Mouse (Mus musculus) forebrain, embryonic 14.5 days (tissue): ENCODE data around the gene Ubtd2. TPM values are rescaled to one million over a fixed set of nuclear protein-coding genes. Genes with fewer than 3 reads are reported as not detected.
A peak's percentile ranks its signal among the peaks of the same experiment; 100 is the strongest.

Source experiments
- ATAC-seq: fragments of 200-750 bp; cut with Nextera tagmentation; 2 replicates; pipeline ENCODE4 v1.8.0; 2017; ENCODE audit warnings: mild to moderate bottlenecking, moderate library complexity
- DNase-seq: peaks from one replicate; pipeline ENCODE4 v3.0.0-alpha.2; 2015; ENCODE audit warnings: low spot score
- H3K27ac ChIP-seq: fragments of 300-500 bp; sonication (generic); 2 replicates; pipeline ENCODE4 v1.5.1; 2014; ENCODE audit warnings: low read depth, mild to moderate bottlenecking, control low read depth, low read length, moderate library complexity
- H3K27me3 ChIP-seq: fragments of 300-500 bp; sonication (generic); replicated peaks from 2 replicates; pipeline ENCODE4 v1.6.1; 2014; ENCODE audit warnings: low read length, control low read depth, mixed read lengths; ENCODE audit not compliant: control insufficient read depth, insufficient read depth
- H3K36me3 ChIP-seq: fragments of 300-500 bp; sonication (generic); 2 replicates; pipeline ENCODE4 v1.6.1; 2014; ENCODE audit warnings: low read length, control low read depth; ENCODE audit not compliant: control insufficient read depth, insufficient read depth
- H3K4me1 ChIP-seq: fragments of 300-500 bp; sonication (generic); 2 replicates; pipeline ENCODE4 v1.6.1; 2014; ENCODE audit warnings: antibody characterized with exemption, low read length, control low read depth; ENCODE audit not compliant: control insufficient read depth, insufficient read depth
- H3K4me2 ChIP-seq: fragments of 300-500 bp; sonication (generic); 2 replicates; pipeline ENCODE4 v1.6.1; 2014; ENCODE audit warnings: mild to moderate bottlenecking, control low read depth, low read length
- H3K4me3 ChIP-seq: fragments of 300-500 bp; sonication (generic); 2 replicates; pipeline ENCODE4 v1.5.1; 2014; ENCODE audit warnings: low read depth, low read length, control low read depth
- H3K9ac ChIP-seq: fragments of 300-500 bp; sonication (generic); 2 replicates; pipeline ENCODE4 v1.6.1; 2014; ENCODE audit warnings: mild to moderate bottlenecking, low read length, control low read depth, moderate library complexity
- H3K9me3 ChIP-seq: fragments of 300-500 bp; sonication (generic); replicated peaks from 2 replicates; pipeline ENCODE4 v1.6.1; 2016; ENCODE audit warnings: low read length, control low read depth, mixed read lengths; ENCODE audit not compliant: control insufficient read depth
- WGBS: fragments of 180-500 bp; shearing (Covaris S2); extraction: QIAGEN DNeasy Blood & Tissue Kit; methylation state at CpG from one replicate; pipeline ENCODE4 v1.1.7; 2014; 5-methylcytosine and 5-hydroxymethylcytosine counted together
- polyA plus RNA-seq: library from polyadenylated mRNA; unstranded; fragments of >200 nt; fragmentation: Nextera tagmentation; extraction: Ambion mirVana; gene quantifications from 2 replicates; pipeline ENCODE4 v1.2.1, GENCODE M21; 2014

Ubtd2 gene
- polyA plus RNA-seq, 1 experiment from 2014 or later, result 71.7 TPM

DNA sequence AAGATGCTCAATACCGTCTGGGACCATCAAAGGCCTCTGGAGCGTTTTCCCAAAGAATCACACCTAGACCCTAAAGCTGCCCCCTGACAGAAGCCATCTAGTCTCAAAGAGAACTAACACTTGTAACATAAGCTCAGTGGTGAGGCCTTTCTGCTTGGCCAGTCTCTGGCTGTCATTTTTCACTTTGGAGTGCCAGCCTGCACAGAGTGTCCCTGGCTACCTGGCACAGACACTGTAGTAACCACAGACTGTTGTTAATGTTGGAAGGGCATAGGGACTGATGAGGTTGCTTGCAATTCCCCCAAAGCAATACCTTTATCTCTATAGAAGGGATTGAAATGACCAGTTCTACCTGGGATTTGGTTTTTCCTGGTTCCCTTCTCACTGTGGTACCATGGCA, 66.1 kb downstream of the Ubtd2 start:
- no peaks in the 10 kb centered on the region for H3K4me1 ChIP-seq
- DNase-seq, result no peak
- WGBS, result 86% methylated on average over 2 of the region's 2 CpGs
- no peaks in the 10 kb centered on the region for H3K9me3 ChIP-seq
- H3K9ac ChIP-seq, result no peak overlapping the region
- no peak overlapping the region for H3K4me3 ChIP-seq
- H3K36me3 ChIP-seq, result peaks cover 31% of the 10 kb centered on the region
- H3K27me3 ChIP-seq, result no peaks in the 10 kb centered on the region
- H3K27ac ChIP-seq, result no peak overlapping the region
- H3K4me2 ChIP-seq, result no peak overlapping the region
- no peak for ATAC-seq

DNA sequence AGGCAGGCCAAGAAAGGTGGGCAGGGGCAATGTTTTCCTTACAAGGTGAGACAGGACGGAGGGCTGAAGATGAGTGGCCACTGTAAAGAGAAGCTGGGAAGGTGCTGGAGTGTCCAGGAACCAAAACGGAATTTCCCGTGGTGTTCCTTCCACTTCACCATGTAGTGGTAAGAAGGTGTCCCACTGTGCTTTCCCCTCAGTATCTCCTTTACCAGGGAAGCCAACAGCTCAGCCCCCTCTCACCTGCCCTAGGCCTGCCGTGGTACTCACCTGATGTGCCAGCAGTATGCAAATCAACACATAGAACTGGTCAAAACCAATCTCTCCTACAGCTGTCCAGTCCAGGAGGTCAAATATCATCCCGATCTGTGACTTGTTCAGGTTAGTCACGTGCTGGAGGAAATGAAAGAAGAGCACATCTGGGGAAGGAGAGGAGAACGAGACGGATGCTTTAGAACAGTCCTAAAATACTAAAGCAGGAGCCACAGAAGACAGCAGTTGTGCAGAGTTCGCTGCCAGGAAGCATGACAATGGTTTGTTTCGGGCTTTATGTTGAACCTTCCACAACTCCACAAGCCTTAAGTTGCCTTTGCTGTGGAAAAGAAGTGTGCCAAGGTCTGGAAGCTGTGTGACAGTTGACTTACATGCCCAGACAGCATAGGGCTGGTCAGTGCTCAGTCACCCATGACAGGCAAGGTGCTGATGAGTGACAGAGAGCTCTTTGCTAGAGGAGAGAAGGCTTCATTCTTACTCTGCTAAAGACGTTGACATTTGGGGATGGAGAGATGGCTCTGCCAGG, 69.2 kb downstream of the Ubtd2 start:
- ATAC-seq, result no peak
- Histone ChIP-seq H3K9me3 (no peaks in the 10 kb centered on the region), H3K4me3 (no peak overlapping the region), H3K9ac (no peak overlapping the region), H3K27me3 (no peaks in the 10 kb centered on the region), H3K27ac (no peak overlapping the region), H3K4me2 (no peak overlapping the region), H3K4me1 (no peaks in the 10 kb centered on the region), H3K36me3 (peaks cover 14% of the 10 kb centered on the region)
- no peak for DNase-seq
- 87% methylated on average over 11 of the region's 11 CpGs for WGBS

DNA sequence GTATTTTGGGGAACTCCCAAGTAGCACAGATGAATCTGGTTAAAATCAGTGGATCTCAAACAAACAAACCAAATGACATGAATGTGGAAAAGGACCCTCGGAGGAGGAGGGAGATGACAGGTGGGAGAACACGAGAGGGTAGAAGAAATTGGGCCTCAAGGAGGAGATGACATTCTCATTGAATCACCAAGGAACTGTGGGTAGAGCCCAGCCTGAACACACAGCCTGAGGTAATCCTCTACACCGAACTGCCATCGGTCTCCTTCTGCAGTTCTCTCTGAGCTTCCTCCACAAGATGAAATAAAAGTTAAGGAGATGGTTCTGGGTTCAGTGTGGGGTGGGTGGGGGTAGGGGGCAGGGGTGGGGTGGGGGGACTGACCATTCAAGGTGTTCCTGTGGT, 71.8 kb downstream of the Ubtd2 start:
- H3K4me3 ChIP-seq, result no peak overlapping the region

GRCm38 (mm10) chr11:32530151-32530550, 75.0 kb downstream of the Ubtd2 start:
- Histone ChIP-seq H3K4me2 (no peak overlapping the region), H3K27ac (no peak overlapping the region), H3K27me3 (peaks cover 7% of the 10 kb centered on the region; the same call in 1 of the 2 replicates), H3K4me3 (no peak overlapping the region), H3K4me1 (peaks cover 5% of the 10 kb centered on the region; the same call in 1 of the 2 replicates), H3K9me3 (no peaks in the 10 kb centered on the region), H3K9ac (no peak overlapping the region), H3K36me3 (0 out of 2 replicates have a peak, but pooled peaks cover 4% of the 10 kb centered on the region)
- ATAC-seq (no peak), DNase-seq (no peak)
- WGBS, result 60% methylated on average over 1 of the region's 1 CpGs

More for the DNA sequence above, 71.8 kb downstream of the Ubtd2 start:
- Histone ChIP-seq H3K4me1 (no peaks in the 10 kb centered on the region), H3K4me2 (no peak overlapping the region), H3K9me3 (no peaks in the 10 kb centered on the region), H3K36me3 (peaks cover 11% of the 10 kb centered on the region), H3K27ac (no peak overlapping the region), H3K9ac (no peak overlapping the region), H3K27me3 (peaks cover 6% of the 10 kb centered on the region; the same call in 1 of the 2 replicates)
- DNase-seq (no peak), ATAC-seq (no peak)
- WGBS, result 92% methylated on average over 4 of the region's 4 CpGs

DNA sequence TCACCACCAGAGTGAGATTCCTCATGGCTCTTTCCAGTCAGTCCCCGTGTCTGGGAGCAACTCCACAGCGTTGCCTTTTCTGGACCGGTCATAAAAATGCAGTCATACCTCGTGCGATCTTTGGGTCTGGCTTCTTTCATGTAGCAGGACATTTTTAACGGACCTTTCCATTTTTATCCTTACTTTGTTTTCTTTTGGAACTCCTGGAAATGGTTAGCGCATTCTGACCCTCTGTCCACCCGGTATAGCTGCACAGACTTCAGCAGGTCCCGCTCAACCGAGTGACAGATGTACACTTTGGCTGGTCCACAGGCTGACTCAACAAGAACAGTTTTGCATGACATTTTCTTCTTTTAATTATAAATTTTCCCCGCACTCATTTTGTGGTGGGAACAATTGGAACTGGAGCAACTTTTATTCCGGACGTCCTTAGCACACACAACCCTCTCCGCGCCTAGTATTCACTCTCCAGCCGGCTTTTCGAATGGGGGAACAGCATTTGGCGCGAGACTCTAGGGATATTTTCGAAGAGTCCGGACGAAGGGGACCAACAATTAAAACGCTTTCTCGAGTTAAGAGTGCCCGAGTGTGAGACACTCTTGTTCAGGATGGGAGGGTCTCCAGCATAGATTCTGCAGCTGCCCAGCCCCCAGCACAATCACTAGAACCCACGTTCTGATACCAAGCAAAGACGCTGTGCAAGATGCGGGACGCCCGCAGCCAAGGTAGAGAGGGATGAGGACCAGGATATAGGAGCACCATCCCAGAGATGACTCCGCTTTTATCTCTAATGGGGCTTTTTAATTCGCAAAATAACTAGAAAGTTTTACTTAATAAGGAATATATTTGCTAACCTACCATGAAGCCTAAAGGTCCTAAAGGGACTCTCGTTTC, 76.9 kb downstream of the Ubtd2 start, which contains the start of gene Efcab9:
Gene Efcab9 (minus strand): TSS at position 211 of the 894 bp plus-strand sequence.
- WGBS, result 6% methylated on average over 33 of the region's 33 CpGs
- DNase-seq, result peak; percentile 40

GRCm38 (mm10) chr11:32532765-32533481, 77.8 kb downstream of the Ubtd2 start, which contains the start of gene Stk10:
Gene Stk10 (plus strand): TSS chr11:32533305.
- Histone ChIP-seq H3K36me3 (no peaks in the 10 kb centered on the region), H3K9ac (peak within 1 kb of the TSS; percentile 76), H3K4me3 (peak within 1 kb of the TSS; percentile 62), H3K4me1 (peaks cover 5% of the 10 kb centered on the region; the same call in 1 of the 2 replicates), H3K27ac (no peak within 1 kb of the TSS), H3K4me2 (peak within 1 kb of the TSS; percentile 98), H3K9me3 (no peaks in the 10 kb centered on the region), H3K27me3 (peaks cover 7% of the 10 kb centered on the region; the same call in 1 of the 2 replicates)
- under 1% methylated on average over 76 of the region's 82 CpGs for WGBS
- peak; percentile 92 for DNase-seq
- peak; percentile 97 for ATAC-seq

More for the DNA sequence above, 76.9 kb downstream of the Ubtd2 start, which contains the start of gene Efcab9:
- peak; percentile 16 for ATAC-seq
- peak within 1 kb of the TSS; percentile 76 for H3K9ac ChIP-seq
- H3K27ac ChIP-seq, result no peak within 1 kb of the TSS
- peaks cover 5% of the 10 kb centered on the region; the same call in 1 of the 2 replicates for H3K4me1 ChIP-seq
- no peaks in the 10 kb centered on the region for H3K36me3 ChIP-seq
- H3K4me3 ChIP-seq, result peak within 1 kb of the TSS; percentile 62
- peak within 1 kb of the TSS; percentile 98 for H3K4me2 ChIP-seq
- H3K9me3 ChIP-seq, result no peaks in the 10 kb centered on the region
- peaks cover 7% of the 10 kb centered on the region; the same call in 1 of the 2 replicates for H3K27me3 ChIP-seq

- no peak overlapping the region for H3K27ac ChIP-seq
- H3K4me1 ChIP-seq, result peaks cover 5% of the 10 kb centered on the region; the same call in 1 of the 2 replicates
- ATAC-seq (peak; percentile 38), DNase-seq (peak; percentile 39)
- 1% methylated on average over 24 of the region's 24 CpGs for WGBS
- H3K9me3 ChIP-seq, result no peaks in the 10 kb centered on the region
- H3K9ac ChIP-seq, result peak overlapping the region; percentile 76
- no peaks in the 10 kb centered on the region for H3K36me3 ChIP-seq
- peaks cover 7% of the 10 kb centered on the region; the same call in 1 of the 2 replicates for H3K27me3 ChIP-seq
- H3K4me3 ChIP-seq, result peak overlapping the region; percentile 62
- H3K4me2 ChIP-seq, result peak overlapping the region; percentile 98
Measured at GRCm38 (mm10) chr11:32533482-32534261, 78.5 kb downstream of the Ubtd2 start.
